Mouse (Mus musculus) erythroblast, embryonic 14.5 days (primary cell): ENCODE results near the gene Tmprss2.

Experiments used
- GATA1 ChIP-seq: IDR thresholded peaks from 2 replicates; pipeline ENCODE4 v1.6.1; 2012; ENCODE audit warnings: low read length, inconsistent platforms, mixed read lengths
- TAL1 ChIP-seq: IDR thresholded peaks from 3 replicates; pipeline ENCODE4 v1.6.1; 2012; ENCODE audit warnings: low read length, inconsistent platforms, mixed read lengths

DNA sequence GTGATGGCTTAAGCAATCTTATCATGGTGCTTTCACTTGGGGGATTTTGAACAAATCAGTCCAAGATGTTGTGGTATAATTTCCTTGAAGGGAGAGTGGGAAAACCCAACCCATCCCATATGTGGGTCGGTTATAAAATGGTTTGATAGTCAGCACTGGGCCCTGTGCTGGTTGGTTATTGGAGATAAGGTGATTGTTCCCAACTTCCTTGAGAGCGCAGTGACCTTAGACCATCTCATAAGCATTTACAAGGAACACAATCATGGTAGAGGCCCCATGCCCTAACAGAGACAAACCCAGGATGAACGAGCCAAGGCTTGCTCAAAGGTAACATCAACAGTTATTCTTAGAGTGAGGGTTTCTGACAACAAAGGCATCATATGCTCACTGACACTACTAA lies 28.6 kb upstream of the Tmprss2 start:
- TF ChIP-seq TAL1 (no peak), GATA1 (no peak)
